Mouse (Mus musculus) yolk sac, embryonic 10.5 days (tissue): ENCODE measurements around the gene Fgf15.
"Not testable (repeated sequence)": the region's sequence is repeated elsewhere in the genome, so short reads cannot be mapped to it uniquely, and the experiment has no call there.

Experiments
- DNase-seq: peaks from one replicate; pipeline ENCODE4 v3.0.0-alpha.2; 2017; ENCODE audit warnings: low spot score

Gene Fgf15

DNA sequence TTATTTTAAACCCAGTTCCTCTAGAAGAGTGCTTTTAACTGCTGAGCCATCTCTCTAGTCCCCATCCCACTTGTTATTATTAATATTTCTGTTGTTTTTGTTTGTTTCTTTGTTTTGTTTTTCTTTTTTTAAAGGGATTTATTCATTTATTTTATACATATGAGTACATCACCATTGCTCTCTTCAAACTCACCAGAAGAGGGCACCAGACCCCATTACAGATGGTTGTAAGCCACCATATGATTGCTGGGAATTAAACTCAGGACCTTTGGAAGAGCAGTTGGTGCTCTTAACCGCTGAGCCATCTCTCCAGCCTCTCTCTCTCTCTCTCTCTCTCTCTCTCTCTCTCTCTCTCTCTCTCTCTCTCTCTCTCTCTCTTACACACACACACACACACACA, 5.7 kb upstream of the Fgf15 start:
- not testable (repeated sequence) for DNase-seq

DNA sequence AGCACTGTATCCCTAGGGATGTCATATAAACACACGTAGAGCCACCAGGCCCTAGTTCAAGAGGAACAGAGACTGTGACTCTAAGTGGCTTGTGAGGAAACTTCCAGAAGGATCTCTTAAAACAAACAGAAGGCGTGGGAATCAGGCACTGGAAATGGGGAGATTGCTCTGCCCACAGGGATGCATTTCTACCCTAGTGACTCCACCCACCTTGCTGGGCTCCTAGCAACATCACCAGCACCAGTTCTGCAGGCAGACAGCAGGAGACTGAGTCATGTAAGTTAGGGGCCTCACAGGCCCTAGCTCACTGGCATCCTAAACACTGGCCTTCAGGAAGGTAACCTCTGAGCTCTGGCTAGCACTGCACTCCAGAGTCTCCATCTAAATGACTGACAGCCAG, 4.5 kb upstream of the Fgf15 start:
- no peak for DNase-seq

DNA sequence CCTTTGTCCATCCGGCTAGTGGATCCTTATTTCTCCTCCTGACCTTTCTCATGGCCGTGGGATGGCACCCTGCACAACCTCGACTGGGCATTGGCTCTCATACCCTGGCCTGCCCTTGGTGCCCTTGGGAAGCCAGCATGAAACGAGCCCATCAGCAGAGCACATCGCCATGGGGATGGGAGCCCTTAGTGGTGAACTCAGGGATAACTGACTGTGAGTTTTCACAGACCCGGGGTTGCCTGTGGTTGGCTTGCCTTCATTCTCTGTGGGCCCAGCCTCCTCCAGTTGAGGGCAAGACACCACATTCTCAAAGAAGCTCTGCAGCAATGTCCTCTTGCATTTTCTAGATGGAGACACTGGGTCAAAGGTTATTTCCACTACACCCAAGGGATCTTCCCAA, 4.0 kb upstream of the Fgf15 start:
- DNase-seq, result no peak

- DNase-seq, result no peak
Measured at GRCm38 (mm10) chr7:144894191-144894590, 2.1 kb upstream of the Fgf15 start.

- DNase-seq, result no peak
Measured at GRCm38 (mm10) chr7:144894706-144895105, 1.6 kb upstream of the Fgf15 start.

DNA sequence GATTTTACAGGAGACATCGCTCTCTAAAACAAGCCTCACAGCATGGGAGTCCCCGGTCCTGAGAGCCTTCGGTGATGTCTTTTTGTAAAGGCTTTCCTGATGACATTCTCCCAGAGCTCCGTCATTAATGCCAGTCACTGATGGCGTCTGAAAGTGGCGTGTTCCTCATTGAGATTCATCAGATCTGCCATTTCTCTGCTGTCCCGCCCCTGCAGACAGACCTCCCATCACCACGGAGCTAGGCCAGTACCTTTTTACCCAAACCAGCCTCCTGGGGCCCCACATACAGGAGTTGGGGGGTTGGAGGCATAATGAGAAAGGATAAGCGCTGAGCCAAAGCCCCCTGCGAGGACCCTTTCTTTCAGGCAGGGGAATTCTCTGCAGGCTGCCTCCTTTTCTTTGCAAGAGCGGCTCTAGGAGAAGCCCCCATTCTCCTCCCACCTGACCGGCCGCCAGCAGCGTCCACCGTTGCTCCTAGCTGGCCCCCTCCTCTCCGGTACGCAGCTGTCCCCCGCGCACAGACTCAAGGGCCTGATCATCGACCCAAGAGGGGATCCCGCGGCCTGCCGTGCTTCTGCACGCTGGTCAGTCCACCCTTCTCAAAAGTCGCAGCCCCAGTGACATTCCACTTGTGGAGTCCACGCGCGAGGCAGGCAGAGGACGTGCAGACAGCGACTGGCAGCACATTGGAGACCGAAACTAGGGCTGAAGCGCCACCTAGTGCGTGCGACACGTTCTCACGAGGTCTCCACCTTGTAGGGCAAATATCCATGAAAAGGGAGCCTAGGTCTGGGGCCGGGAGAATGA, 823 bp upstream of the Fgf15 start:
- DNase-seq, result peak; percentile 54

DNA sequence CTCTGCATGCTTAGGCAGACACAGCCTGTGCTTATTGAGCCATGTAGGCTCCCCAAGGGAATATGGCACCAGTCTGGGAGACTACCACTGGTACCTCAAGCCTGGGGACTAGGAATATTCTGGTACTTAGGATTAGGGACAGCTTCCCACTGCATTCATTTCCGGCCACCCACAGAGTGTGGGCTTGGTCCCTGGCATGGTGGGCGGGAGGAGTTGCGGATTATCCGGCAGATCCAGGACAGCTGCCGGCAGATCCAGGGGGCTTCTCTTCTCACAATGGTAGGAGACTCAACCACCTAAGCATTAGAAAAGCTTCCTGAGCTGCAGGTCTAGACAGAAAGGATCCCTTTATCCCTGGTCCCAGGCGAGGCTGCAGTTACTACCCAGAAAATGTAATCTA, 2.2 kb downstream of the Fgf15 start:
- no peak for DNase-seq

GRCm38 (mm10) chr7:144905514-144905913, 9.2 kb downstream of the Fgf15 start:
- DNase-seq, result not testable (repeated sequence)

DNA sequence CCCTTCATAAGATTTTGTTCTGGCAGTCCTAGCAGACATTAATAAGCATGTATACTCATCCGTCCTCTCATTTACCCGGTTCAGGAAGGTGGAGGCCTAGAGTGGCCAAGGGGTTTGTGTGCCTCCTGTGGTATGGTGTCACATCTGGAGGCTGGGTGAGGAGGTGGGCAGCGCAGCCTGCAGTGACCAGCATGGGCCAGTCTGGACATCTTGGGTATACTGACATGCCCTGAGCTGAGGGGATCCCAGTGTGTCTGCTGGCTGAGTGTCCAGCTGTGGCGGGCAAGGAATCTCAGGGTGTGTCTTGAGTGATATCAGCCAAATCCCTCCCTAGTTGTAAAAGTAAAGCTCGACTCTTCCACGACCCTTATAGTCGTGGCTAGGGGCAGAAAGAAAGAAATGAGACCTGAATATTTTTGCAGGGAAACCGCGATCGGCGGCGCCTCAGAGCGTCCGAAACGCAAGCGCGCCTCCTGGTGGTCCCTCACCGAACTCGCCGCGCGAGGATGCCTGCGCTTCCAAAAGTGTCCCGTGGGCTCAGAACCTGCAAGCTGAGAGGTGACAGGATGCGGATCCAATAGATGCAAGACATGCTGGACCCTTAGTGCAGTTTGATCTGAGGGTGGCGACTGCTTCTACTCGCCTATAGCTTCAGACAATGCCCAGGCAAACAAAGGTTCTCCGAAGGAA, 10.5 kb downstream of the Fgf15 start:
- no peak for DNase-seq

DNA sequence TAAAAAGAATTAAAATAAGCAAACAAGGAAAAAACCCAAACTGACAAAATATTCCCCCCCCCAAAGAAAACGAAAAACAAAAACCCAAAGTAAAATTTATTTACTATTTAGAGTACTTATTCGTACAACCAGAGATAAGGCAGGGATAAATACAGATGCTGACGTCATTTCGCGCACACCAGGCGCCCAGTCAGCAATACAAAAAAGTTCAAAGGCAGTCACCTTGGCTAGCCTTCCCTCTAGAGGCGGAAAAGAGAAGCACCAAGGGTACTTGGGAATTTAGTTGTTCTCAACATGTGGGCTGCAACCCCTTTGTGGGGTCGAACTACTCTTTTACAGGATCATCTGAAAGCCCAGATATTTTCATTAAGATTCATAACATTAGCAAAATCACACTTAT, 11.5 kb downstream of the Fgf15 start:
- DNase-seq, result no peak

DNA sequence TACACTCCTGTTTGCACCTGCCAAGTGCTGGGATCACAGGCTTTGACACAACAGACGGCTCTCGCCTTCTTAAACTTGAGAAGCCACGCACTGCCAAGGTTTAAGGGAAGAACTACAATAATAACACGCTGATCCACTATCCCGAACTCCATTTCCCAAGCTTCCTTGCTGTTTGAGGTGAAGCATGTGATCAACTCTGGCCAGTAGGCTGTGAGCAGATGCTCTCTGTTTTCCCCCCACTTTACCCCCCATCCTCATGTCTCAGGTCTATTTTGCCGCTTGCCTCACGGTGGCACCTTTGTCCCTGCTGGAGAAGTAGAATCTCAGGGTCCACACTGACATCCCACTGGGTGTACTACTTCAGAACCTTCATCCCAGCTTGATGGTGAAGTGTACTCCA, 12.4 kb downstream of the Fgf15 start:
- no peak for DNase-seq

- DNase-seq, result no peak
Measured at GRCm38 (mm10) chr7:144911121-144911520, 14.8 kb downstream of the Fgf15 start.

DNA sequence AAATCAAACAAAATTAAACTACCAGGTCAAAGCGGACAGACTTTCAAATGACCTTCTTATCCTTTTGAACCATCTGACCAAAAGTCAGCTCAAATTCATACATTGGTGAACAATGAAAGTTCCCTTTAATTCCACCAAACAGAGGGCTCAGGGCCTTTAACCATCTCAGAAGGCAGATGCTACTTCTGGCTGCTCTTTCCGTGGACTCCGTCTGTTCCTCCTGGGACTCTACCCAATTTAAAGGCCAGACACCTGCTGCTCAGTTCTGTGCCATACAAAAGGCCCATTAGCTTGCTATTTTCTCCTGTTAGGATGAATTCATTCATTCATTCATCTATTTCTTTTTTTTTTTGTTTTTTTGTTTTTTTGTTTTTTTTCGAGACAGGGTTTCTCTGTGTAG, 16.6 kb downstream of the Fgf15 start:
- no peak for DNase-seq

- DNase-seq, result no peak
Measured at GRCm38 (mm10) chr7:144914296-144914947, 18.1 kb downstream of the Fgf15 start.

DNA sequence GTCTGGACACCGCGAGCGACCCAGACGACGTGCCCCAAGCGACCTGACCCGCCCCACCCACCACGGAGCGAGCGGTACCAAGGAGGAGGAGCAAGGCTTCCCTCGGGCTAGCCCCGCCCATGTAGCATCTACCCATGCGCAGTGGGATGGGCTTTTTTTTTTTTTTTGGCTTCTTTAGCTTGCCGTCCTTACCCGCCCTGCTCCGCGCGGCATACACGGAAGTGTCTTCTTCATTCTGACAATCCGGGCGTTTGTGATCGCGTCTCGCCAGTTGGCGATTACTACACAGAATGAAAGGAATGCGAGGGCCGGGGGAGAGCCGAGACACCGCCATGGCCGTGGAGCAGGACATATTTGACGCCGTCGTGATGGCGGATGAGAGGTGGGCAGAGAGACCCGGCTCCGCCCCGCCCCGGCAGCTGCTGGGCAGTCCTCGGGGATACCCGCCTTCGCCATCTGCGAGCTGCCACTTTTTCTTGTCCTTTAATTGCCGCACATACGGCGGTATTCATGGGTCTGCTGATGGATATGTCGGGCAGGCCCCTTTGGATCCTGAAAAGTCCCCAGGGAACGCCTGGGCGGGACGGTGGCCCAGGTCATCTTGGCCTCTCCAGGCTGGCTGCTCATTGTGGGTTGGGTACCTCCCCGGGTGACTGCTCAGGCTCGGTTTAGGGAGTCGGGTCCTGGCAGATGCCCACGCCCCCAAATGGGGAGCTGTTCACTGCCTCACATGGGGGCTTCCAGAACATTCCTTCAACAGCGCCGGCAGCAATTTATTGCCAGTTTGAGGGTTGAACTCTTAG, 18.8 kb downstream of the Fgf15 start, which contains the start of gene LTO1:
LTO1 (plus strand) TSS at position 153 of the 803 bp plus-strand sequence.
- DNase-seq, result peak; percentile 94

DNA sequence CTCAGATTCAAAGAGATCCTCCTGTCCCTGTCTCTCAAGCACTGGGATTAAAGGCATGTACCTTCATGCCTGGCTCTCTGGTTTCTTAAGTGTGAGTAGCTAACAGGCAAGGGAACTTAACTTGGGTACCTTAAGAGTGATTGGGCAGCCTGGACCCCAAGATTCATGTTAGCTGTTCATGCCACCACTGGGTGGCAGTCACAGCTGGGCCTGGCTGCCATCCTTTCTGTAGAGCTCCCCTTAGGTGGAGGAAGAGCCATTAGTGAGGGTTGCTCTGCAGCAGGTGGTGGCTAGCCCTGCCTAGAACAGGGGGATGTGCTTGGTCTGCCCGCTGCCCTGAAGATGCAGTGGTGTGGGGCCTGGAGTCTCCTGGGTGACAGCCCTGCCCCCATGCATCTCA, 22.5 kb downstream of the Fgf15 start:
- no peak for DNase-seq

DNA sequence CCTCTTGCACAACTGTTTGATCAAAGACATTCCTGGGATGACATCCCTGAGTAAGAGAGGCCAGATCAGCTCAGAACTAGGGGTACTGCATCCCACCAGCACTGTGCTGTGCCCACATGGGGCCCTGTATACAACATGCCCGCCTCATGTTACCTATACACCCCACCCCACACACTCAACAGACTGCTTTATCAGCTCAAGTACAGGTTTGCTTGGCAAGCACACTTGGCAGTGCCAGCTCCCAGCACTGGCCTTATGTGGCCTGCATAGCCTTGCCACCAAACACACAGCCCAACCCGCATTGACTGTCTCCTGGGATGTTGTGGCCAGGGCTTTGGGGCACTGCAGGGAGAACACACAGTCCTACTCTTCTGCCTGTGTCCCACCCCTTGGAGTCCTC, 31.3 kb downstream of the Fgf15 start:
- no peak for DNase-seq

GRCm38 (mm10) chr7:144928009-144928888, 31.9 kb downstream of the Fgf15 start:
- DNase-seq, result no peak

DNA sequence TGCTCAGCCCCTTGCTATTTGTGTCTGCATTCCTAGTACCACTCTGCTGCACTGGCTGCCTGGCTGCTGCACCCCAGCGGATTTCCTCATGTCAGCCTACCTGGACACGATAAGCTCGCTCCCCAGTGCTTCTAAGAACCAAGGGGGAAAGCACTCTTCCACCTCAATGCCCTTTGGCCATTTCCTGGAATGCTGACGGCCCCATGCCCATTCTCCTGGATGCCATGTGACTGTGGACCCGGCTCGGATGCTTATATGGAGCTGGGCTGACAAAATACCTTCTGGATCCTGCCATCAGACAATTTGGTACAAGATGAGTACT, 32.5 kb downstream of the Fgf15 start:
- no peak for DNase-seq

- no peak for DNase-seq
Measured at GRCm38 (mm10) chr7:144929506-144929905, 33.2 kb downstream of the Fgf15 start.

DNA sequence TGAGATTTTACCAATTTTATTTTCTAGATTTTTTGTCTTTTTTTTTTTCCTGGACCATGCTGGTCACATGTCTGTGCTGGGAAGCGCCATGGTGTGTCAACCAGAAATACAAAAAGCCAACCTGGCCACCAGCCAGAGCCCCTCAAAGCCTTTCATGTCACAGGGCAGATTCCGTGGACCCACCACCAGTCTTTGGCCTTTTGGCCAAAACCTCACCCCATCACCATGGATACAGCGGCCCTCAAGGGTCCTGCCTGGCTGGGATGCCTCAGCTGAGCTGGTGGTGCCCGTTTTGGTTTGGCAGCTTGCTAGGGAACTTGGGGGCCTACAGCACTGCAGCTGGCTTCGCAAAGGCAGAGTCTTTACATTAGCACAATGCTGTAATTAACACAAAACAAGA, 33.6 kb downstream of the Fgf15 start:
- DNase-seq, result no peak
